Mouse (Mus musculus) left cerebral cortex, adult 18-20 months (tissue): ENCODE results near the gene Gapvd1. TPM values are rescaled to one million over a fixed set of nuclear protein-coding genes. Genes with fewer than 3 reads are reported as not detected.

ENCODE experiments used
- DNase-seq, 2 experiments: peaks; one replicate each; pipeline ENCODE4 v3.0.0; 2021 to 2022; ENCODE audit warnings: low spot score in 2 of 2, mixed read lengths in 1 of 2
- total RNA-seq, 2 experiments: library from RNA; stranded (reverse); gene quantifications; 2 replicates each; pipeline ENCODE4 v1.2.3; 2021

Gapvd1 gene
- total RNA-seq, 2 experiments from 2014 or later, result 102 to 107 TPM

GRCm38 (mm10) chr2:34644571-34645526, 110.2 kb downstream of the Gapvd1 start:
- no peak for DNase-seq

GRCm38 (mm10) chr2:34642351-34642750, 112.7 kb downstream of the Gapvd1 start:
- no peak for DNase-seq

- DNase-seq, result no peak
Measured at GRCm38 (mm10) chr2:34639725-34640124, 115.3 kb downstream of the Gapvd1 start.

GRCm38 (mm10) chr2:34638955-34639650, 115.9 kb downstream of the Gapvd1 start:
- peak; percentile 87 to 90 for DNase-seq

- DNase-seq, result no peak
Measured at GRCm38 (mm10) chr2:34635249-34636165, 119.5 kb downstream of the Gapvd1 start.

GRCm38 (mm10) chr2:34632051-34632450, 123.0 kb downstream of the Gapvd1 start:
- no peak for DNase-seq

GRCm38 (mm10) chr2:34630445-34630844, 124.6 kb downstream of the Gapvd1 start:
- no peak for DNase-seq

- DNase-seq, result no peak
Measured at GRCm38 (mm10) chr2:34629758-34630157, 125.3 kb downstream of the Gapvd1 start.

GRCm38 (mm10) chr2:34628903-34629540, 126.0 kb downstream of the Gapvd1 start:
- DNase-seq, result no peak

- DNase-seq, result no peak
Measured at GRCm38 (mm10) chr2:34627328-34628226, 127.5 kb downstream of the Gapvd1 start.

Other genes starting within 250 kb of the Gapvd1 start
- 100 to 1,000 TPM; 342 to 419 TPM for gene Hspa5, start 16.7 kb upstream of the Gapvd1 start, total RNA-seq
- gene Rabepk, start 44.7 kb upstream of the Gapvd1 start, total RNA-seq, result 10 to 100 TPM; 32.7 to 36.6 TPM
- gene Fbxw2, start 71.1 kb upstream of the Gapvd1 start, total RNA-seq, result 10 to 100 TPM; 89.3 to 94.3 TPM
- gene Gm34653, start 77.8 kb upstream of the Gapvd1 start, total RNA-seq, result under 1 TPM in 1 of 2 experiments, not detected in 1; 0.21 TPM
- gene Cutal, start 119.2 kb upstream of the Gapvd1 start, total RNA-seq, result under 1 TPM; 0.23 to 0.53 TPM
- 10 to 100 TPM; 38.1 to 41.5 TPM for gene Psmd5, start 119.7 kb upstream of the Gapvd1 start, total RNA-seq
- 1 to 10 TPM in 1 of 2 experiments, under 1 TPM in 1; 0.87 to 1.3 TPM for gene Phf19, start 158.8 kb upstream of the Gapvd1 start, total RNA-seq
- gene Traf1, start 206.5 kb upstream of the Gapvd1 start, total RNA-seq, result 1 to 10 TPM; 1.5 to 3.1 TPM